In genomic region chr13:55449679-55450441, GRCm38 (mm10) we compare ENCODE assay signal across 12 mouse cellular contexts. TPM values are rescaled to one million over a fixed set of nuclear protein-coding genes. Genes with fewer than 3 reads are reported as not detected.
DNase-seq lines count a peak whose midpoint lies in the region; TF ChIP-seq lines count a peak whose summit lies in the region.
"Had no signal": no experiment of that assay in that cellular context is flagged by ENCODE, and none has a peak within 500 bp of the region (broad histone marks: within the 10 kb centered on the region; RNA-seq: fewer than 3 reads in every experiment).

No protein-coding gene starts in this region.

- no peaks in the 10 kb centered on the region for H3K36me3 ChIP-seq in myocyte (ENCODE audit: control insufficient read depth, insufficient read depth)

- no peak overlapping the region for H3ac ChIP-seq in myocyte (ENCODE audit: control insufficient read depth, insufficient read length)

- peaks cover 35% of the 10 kb centered on the region for H3K79me2 ChIP-seq in myocyte (ENCODE audit: control insufficient read depth, insufficient read depth)

- H3K27me3 ChIP-seq in myocyte (ENCODE audit: control insufficient read depth, insufficient read depth, insufficient read length): no peaks in the 10 kb centered on the region
- H3K27me3 ChIP-seq: embryonic facial prominence, embryonic 15.5 days; hindbrain, embryonic 12.5 days; midbrain, embryonic 12.5 days had no signal

- peak overlapping the region; percentile 37 for H3K4me2 ChIP-seq in myocyte (ENCODE audit: low read depth)
- H3K4me2 ChIP-seq: embryonic facial prominence, embryonic 15.5 days; hindbrain, embryonic 12.5 days; midbrain, embryonic 12.5 days had no signal

- no peak for TF ChIP-seq POLR2A in myocyte (IDR thresholded peaks at IDR 0.05; ENCODE audit: insufficient read length, low read depth)

- intact Hi-C loops in gastrocnemius, postnatal 14 days (cut with DNase I; ENCODE audit: low total_unique reads): no loop called here

- no peak overlapping the region for H3K4me3 ChIP-seq in myocyte
- H3K4me3 ChIP-seq: embryonic facial prominence, embryonic 15.5 days; hindbrain, embryonic 12.5 days; midbrain, embryonic 12.5 days had no signal

- peak; percentile 11 for DNase-seq in gastrocnemius, postnatal 14 days
- DNase-seq in gastrocnemius, postnatal 4 days (ENCODE audit: low spot score in 2 of 2): no peak
- DNase-seq in 3T3-L1 (ENCODE audit: low read depth, low spot score) (peak; percentile 51), adipocyte (ENCODE audit: low spot score) (peak; percentile 46)
- DNase-seq in right cerebral cortex, adult 2 months (ENCODE audit: low spot score in 2 of 2): no peak
- no peak for DNase-seq in retina, postnatal 1 day
- DNase-seq in cerebellum, postnatal 36 days: no peak

TF ChIP-seq in myocyte, 11 proteins besides CTCF, POLR2A, EP300 and RAD21:
- TF ChIP-seq E2F4 (IDR thresholded peaks at IDR 0.05; ENCODE audit: insufficient read depth) (no peak), USF1 (IDR thresholded peaks at IDR 0.05; ENCODE audit: low read depth) (no peak), SRF (IDR thresholded peaks at IDR 0.05; ENCODE audit: control insufficient read depth, insufficient read length, low read depth) (no peak), CEBPB (IDR thresholded peaks at IDR 0.05; ENCODE audit: insufficient read depth, poor library complexity, severe bottlenecking) (no peak), TCF3 (IDR thresholded peaks at IDR 0.05; ENCODE audit: insufficient read length, low read depth) (peak; percentile 37), REST (IDR thresholded peaks at IDR 0.05; ENCODE audit: insufficient read depth, insufficient read length) (no peak), POLR2AphosphoS2 (IDR thresholded peaks at IDR 0.05; ENCODE audit: insufficient read length, low read depth) (no peak), MAX (IDR thresholded peaks at IDR 0.05; ENCODE audit: low read depth) (no peak), MYOD1 (IDR thresholded peaks at IDR 0.05; ENCODE audit: control insufficient read depth in 1 of 3, insufficient read length in 2 of 3, low read depth in 2 of 3) (peak in 2 of 3 experiments; percentile 77 to 97), MYOG (IDR thresholded peaks at IDR 0.05; ENCODE audit: control insufficient read depth in 1 of 3, insufficient read depth in 1 of 3, insufficient read length in 2 of 3, low read depth in 2 of 3) (peak in 2 of 3 experiments; percentile 88 to 98), TCF12 (IDR thresholded peaks at IDR 0.05; ENCODE audit: insufficient read depth, poor library complexity, severe bottlenecking) (peak; percentile 38)

RNA-seq across cellular contexts. Expression of gene Grk6, which starts 5.0 kb away (rescaled TPM):
- 10 to 100 TPM; 12.1 to 12.6 TPM for total RNA-seq in gastrocnemius, postnatal 14 days (2021)
- 10 to 100 TPM; 32.9 TPM for total RNA-seq in gastrocnemius, postnatal 4 days (2021)
- 29.1 TPM for polyA plus RNA-seq in myocyte (2012; fragmentation: generic; extraction: Trizol)

RNA-seq across cellular contexts. Expression of gene Prr7, which starts 14.2 kb away (rescaled TPM):
- total RNA-seq in gastrocnemius, postnatal 14 days (2021): 1 to 10 TPM; 1.0 to 1.6 TPM
- 1 to 10 TPM; 4.3 to 4.7 TPM for total RNA-seq in gastrocnemius, postnatal 4 days (2021)
- 5.1 TPM for polyA plus RNA-seq in myocyte (2012; fragmentation: generic; extraction: Trizol)

RNA-seq across cellular contexts. Expression of gene F12, which starts 23.3 kb away (rescaled TPM):
- not detected for total RNA-seq in gastrocnemius, postnatal 14 days (2021)
- total RNA-seq in gastrocnemius, postnatal 4 days (2021): under 1 TPM; 0.22 to 0.70 TPM
- not detected for polyA plus RNA-seq in myocyte (2012; fragmentation: generic; extraction: Trizol)
- polyA plus RNA-seq: hindbrain, embryonic 12.5 days; midbrain, embryonic 12.5 days had no signal

RNA-seq across cellular contexts. Expression of gene Pfn3, which starts 34.8 kb away (rescaled TPM):
- not detected for total RNA-seq in gastrocnemius, postnatal 14 days (2021)
- not detected for total RNA-seq in gastrocnemius, postnatal 4 days (2021)
- not detected for polyA plus RNA-seq in myocyte (2012; fragmentation: generic; extraction: Trizol)
- total RNA-seq: left cerebral cortex, adult 8-10 months had no signal
- polyA plus RNA-seq: embryonic facial prominence, embryonic 15.5 days; hindbrain, embryonic 12.5 days; midbrain, embryonic 12.5 days had no signal

RNA-seq across cellular contexts. Expression of gene Dbn1, which starts 38.1 kb away (rescaled TPM):
- 10 to 100 TPM; 31.3 to 37.5 TPM for total RNA-seq in gastrocnemius, postnatal 14 days (2021)
- total RNA-seq in gastrocnemius, postnatal 4 days (2021): 100 to 1,000 TPM; 127 to 147 TPM
- 165 TPM for polyA plus RNA-seq in myocyte (2012; fragmentation: generic; extraction: Trizol)

Comparison
In these comparisons a context has a peak if more than half of its experiments do, and no peak if none do; other contexts are left out.
1. DNase-seq: peak in gastrocnemius, postnatal 14 days (single experiment), 3T3-L1 (single experiment) and adipocyte (single experiment); none in gastrocnemius, postnatal 4 days (0 of 2), right cerebral cortex, adult 2 months (0 of 2), retina, postnatal 1 day (single experiment) and cerebellum, postnatal 36 days (0 of 2).